Mouse (Mus musculus): ENCODE measurements at regions not wholly inside any gene's neighbourhood (a gene's known extent, or its start where the extent isn't known, plus 50 kb on each side); places are given as distances from the start of the nearest gene placed in this dataset.

DNA sequence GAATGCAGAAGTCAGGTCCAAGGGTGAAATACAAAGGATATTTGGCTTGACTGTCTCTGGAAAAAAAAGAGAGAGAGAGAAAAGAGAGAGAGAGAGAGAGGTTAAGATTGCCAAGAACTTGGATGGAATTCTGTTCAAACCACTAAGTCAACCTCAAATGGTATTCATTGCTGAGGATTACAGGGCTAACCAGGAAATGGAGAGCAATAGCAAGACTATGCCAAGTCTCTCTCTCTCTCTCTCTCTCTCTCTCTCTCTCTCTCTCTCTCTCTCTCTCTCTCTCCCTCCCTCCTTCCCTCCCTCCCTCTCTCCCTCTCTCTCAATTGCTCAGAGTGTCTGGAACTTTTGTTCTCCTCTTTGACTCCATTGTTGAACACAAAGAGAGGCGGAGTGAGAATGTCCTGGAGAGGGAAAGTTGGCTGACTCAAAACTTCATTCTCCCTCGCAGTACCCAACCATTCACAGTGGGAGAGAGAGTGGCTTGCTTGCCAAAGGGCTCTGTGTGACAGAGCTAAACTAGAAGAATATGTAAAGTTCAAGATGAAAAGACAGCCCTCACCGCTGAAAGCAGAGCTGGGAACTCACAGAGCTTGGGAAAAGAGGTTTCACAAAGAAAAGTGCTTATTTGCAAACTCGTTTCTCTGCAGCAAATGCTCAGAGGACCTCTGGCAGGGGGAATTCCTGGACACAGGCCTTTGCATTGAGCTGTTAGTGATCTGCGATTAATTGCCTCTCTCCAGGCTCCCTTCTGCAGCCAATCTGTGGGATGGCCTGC is 487.1 kb upstream of the Cdh11 start:
- no peak for TF ChIP-seq CTCF (IDR thresholded peaks at IDR 0.05; ENCODE audit: control insufficient read depth, insufficient read depth, low read length)
- no peak for TF ChIP-seq POLR2A (IDR thresholded peaks at IDR 0.05; ENCODE audit: borderline replicate concordance, control insufficient read depth, low read depth, low read length)

Measured in bone marrow, adult 2 months (tissue).